8 mouse cellular contexts compared by ENCODE assay signal in genomic region chr6:5010553-5011416, GRCm38 (mm10).
DNase-seq lines count a peak whose midpoint lies in the region; ATAC-seq lines count a peak whose summit lies in the region.
"Had no signal": no experiment of that assay in that cellular context is flagged by ENCODE, and none has a peak within 500 bp of the region (broad histone marks: within the 10 kb centered on the region; RNA-seq: fewer than 3 reads in every experiment).

No protein-coding gene starts in this region.

- peak; percentile 59 for ATAC-seq in midbrain, embryonic 15.5 days (replicated peaks)

- 21% methylated on average over 11 of the region's 11 CpGs for WGBS in hindbrain, embryonic 10.5 days
- 21% methylated on average over 11 of the region's 11 CpGs for WGBS in midbrain, embryonic 15.5 days

- H3K36me3 ChIP-seq in hindbrain, embryonic 10.5 days: no peaks in the 10 kb centered on the region
- H3K36me3 ChIP-seq in midbrain, embryonic 15.5 days (replicated peaks): no peaks in the 10 kb centered on the region

- no peak overlapping the region for H3K9ac ChIP-seq in midbrain, embryonic 15.5 days

- H3K27me3 ChIP-seq in hindbrain, embryonic 10.5 days (ENCODE audit: insufficient read depth, poor library complexity, severe bottlenecking): no peaks in the 10 kb centered on the region
- no peaks in the 10 kb centered on the region for H3K27me3 ChIP-seq in midbrain, embryonic 15.5 days (replicated peaks)

- no peak overlapping the region for H3K4me3 ChIP-seq in hindbrain, embryonic 10.5 days
- no peak overlapping the region for H3K4me3 ChIP-seq in midbrain, embryonic 15.5 days

- H3K4me2 ChIP-seq in midbrain, embryonic 15.5 days: no peak overlapping the region

- DNase-seq in ES-CJ7 (ENCODE audit: low read depth, low spot score): peak; percentile 41
- peak; percentile 69 for DNase-seq in embryo, embryonic 10 days (ENCODE audit: low spot score)
- peak; percentile 56 for DNase-seq in hindbrain, embryonic 10.5 days (ENCODE audit: low spot score)
- DNase-seq in left cerebral cortex, adult 9 months (ENCODE audit: low spot score in 2 of 2): no peak
- DNase-seq in natural killer cell, adult 2 months (ENCODE audit: low spot score in 2 of 2): no peak
- DNase-seq in cerebellum, adult 11 months: no peak
- DNase-seq: thymus, postnatal 4 days had no signal

- peak overlapping the region; percentile 83 for H3K27ac ChIP-seq in hindbrain, embryonic 10.5 days
- H3K27ac ChIP-seq in midbrain, embryonic 15.5 days: no peak overlapping the region

- H3K9me3 ChIP-seq in hindbrain, embryonic 10.5 days: no peaks in the 10 kb centered on the region
- no peaks in the 10 kb centered on the region for H3K9me3 ChIP-seq in midbrain, embryonic 15.5 days

- H3K4me1 ChIP-seq in hindbrain, embryonic 10.5 days (replicated peaks): peaks cover 64% of the 10 kb centered on the region
- peaks cover 8% of the 10 kb centered on the region; the same call in 1 of the 2 replicates for H3K4me1 ChIP-seq in midbrain, embryonic 15.5 days

Comparison
In these comparisons a context has a peak if more than half of its experiments do, and no peak if none do; other contexts are left out.
1. DNase-seq: peak in ES-CJ7 (single experiment), embryo, embryonic 10 days (single experiment) and hindbrain, embryonic 10.5 days (single experiment); none in left cerebral cortex, adult 9 months (0 of 2), natural killer cell, adult 2 months (0 of 2) and cerebellum, adult 11 months (single experiment).